Mouse (Mus musculus): ENCODE measurements at regions not wholly inside any gene's neighbourhood (a gene's known extent, or its start where the extent isn't known, plus 50 kb on each side); places are given as distances from the start of the nearest gene placed in this dataset.

DNA sequence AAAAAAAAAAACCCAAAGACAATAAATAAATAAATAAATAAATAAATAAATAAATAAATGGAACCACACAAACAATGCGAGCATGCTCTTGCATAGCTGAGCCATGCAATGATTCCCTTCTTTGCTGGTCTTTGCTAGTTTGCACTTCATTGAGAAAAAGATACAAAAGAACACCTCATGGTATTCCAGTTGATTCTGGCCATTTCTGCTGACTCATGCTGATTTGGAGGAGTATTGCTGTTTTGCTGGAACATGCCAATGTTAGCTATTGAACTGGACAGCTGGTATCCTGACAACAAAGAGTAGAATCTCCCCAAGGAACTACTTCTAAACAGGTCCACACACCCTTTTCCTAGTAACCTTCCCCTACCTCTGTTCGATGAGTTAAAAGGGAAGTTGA, 60.2 kb downstream of the Htr1a start:
- no peak overlapping the region for H3K4me3 ChIP-seq (ENCODE audit: low read depth, low read length)
- no peaks in the 10 kb centered on the region for H3K27me3 ChIP-seq (replicated peaks; ENCODE audit: control insufficient read depth, insufficient read depth, low read length)
- no peak for DNase-seq (ENCODE audit: low spot score)
- no peak overlapping the region for H3K9ac ChIP-seq (ENCODE audit: low read length)
- no peak overlapping the region for H3K4me2 ChIP-seq (ENCODE audit: low read length)
- no peak for ATAC-seq
- 95% methylated on average over 2 of the region's 2 CpGs for WGBS
- no peak overlapping the region for H3K27ac ChIP-seq (ENCODE audit: low read depth, low read length)
- H3K4me1 ChIP-seq (ENCODE audit: control insufficient read depth, insufficient read depth, low read length), result no peaks in the 10 kb centered on the region
- H3K9me3 ChIP-seq (replicated peaks; ENCODE audit: control insufficient read depth, low read length), result no peaks in the 10 kb centered on the region
- no peaks in the 10 kb centered on the region for H3K36me3 ChIP-seq (ENCODE audit: control insufficient read depth, insufficient read depth, low read length)

DNA sequence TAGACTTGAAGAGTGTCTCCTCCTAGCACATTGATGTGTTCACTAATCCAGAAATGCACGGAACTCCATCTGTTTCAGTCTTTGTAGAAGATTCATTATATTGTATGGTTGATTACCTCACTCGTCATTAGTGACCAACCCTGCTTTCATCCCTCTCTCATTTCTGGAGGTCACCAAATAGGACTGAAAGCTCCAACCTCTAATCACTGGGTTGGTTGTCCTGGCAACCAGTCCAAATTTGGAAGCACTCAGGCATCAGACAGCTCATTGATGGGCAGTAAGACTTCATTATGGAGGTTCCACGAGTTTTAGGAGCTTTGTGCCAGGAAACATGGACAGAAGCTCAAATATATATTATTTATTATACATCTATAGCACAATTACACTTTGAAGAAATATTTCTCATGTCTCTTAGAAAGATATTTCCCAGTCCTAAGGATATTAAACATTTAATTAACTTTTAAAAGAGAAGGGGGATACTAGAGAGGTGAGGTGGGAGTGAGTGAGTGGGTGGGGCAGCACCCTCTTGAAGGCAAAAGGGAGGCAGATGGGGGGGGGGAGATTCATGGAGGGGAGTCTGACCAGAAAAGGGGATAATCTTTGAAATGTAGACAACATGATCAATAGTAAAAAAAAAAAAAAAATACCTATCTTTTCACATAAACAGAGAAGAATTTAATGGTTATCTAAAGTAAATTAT, 94.7 kb downstream of the Htr1a start:
- Histone ChIP-seq H3K27me3 (replicated peaks; ENCODE audit: control insufficient read depth, insufficient read depth, low read length) (no peaks in the 10 kb centered on the region), H3K4me1 (ENCODE audit: control insufficient read depth, insufficient read depth, low read length) (no peaks in the 10 kb centered on the region), H3K4me2 (ENCODE audit: low read length) (no peak overlapping the region), H3K9ac (ENCODE audit: low read length) (no peak overlapping the region), H3K36me3 (ENCODE audit: control insufficient read depth, insufficient read depth, low read length) (no peaks in the 10 kb centered on the region), H3K9me3 (replicated peaks; ENCODE audit: control insufficient read depth, low read length) (no peaks in the 10 kb centered on the region), H3K4me3 (ENCODE audit: low read depth, low read length) (no peak overlapping the region), H3K27ac (ENCODE audit: low read depth, low read length) (no peak overlapping the region)
- 4% methylated on average over 3 of the region's 3 CpGs for WGBS
- peak; percentile 81 for DNase-seq (ENCODE audit: low spot score)
- ATAC-seq, result peak; percentile 96

DNA sequence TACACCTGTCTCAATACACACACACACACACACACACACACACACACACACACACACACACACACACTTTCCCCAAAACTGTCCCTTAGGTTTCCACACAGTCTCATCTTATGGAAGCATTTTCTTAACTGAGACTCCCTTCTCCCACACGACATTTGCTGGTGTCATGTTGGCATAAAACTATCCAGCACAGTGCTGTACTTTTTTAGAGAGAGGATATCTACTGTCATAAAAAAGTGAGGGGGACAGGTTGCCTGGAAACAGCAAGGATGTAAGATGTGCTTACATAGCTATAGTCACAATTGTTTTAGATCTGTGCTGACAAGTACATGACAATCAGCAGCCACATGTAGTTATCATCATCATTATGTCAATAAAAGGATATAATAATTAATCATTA, 129.8 kb downstream of the Htr1a start:
- H3K9ac ChIP-seq (ENCODE audit: low read length), result no peak overlapping the region
- H3K27me3 ChIP-seq (replicated peaks; ENCODE audit: control insufficient read depth, insufficient read depth, low read length), result no peaks in the 10 kb centered on the region
- DNase-seq (ENCODE audit: low spot score), result no peak
- H3K9me3 ChIP-seq (replicated peaks; ENCODE audit: control insufficient read depth, low read length), result no peaks in the 10 kb centered on the region
- H3K36me3 ChIP-seq (ENCODE audit: control insufficient read depth, insufficient read depth, low read length), result no peaks in the 10 kb centered on the region
- no peak overlapping the region for H3K4me3 ChIP-seq (ENCODE audit: low read depth, low read length)
- H3K4me2 ChIP-seq (ENCODE audit: low read length), result no peak overlapping the region
- H3K4me1 ChIP-seq (ENCODE audit: control insufficient read depth, insufficient read depth, low read length), result no peaks in the 10 kb centered on the region
- WGBS, result 90% methylated on average over 1 of the region's 1 CpGs
- no peak for ATAC-seq
- no peak overlapping the region for H3K27ac ChIP-seq (ENCODE audit: low read depth, low read length)

DNA sequence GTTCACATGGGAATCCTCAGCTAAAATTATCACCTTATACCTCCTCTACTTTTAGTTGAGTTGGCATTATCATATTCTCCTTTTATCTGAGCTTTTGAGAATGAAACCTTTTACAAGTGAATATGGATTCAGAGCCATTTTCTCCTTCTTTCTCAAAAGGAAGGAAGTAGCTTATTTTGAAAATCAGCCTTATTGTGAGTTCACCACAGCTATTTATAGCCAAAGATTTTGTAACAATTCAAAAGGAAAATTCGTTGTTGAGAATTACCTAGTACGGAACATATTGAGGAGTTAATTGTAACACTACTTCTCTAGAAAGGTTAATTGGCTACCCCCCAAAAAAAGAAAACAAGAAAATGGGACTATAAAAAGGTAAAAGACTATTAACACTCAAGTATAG, 163.0 kb downstream of the Htr1a start:
- Histone ChIP-seq H3K27ac (ENCODE audit: low read depth, low read length) (no peak overlapping the region), H3K9me3 (replicated peaks; ENCODE audit: control insufficient read depth, low read length) (no peaks in the 10 kb centered on the region), H3K36me3 (ENCODE audit: control insufficient read depth, insufficient read depth, low read length) (no peaks in the 10 kb centered on the region), H3K4me3 (ENCODE audit: low read depth, low read length) (no peak overlapping the region), H3K27me3 (replicated peaks; ENCODE audit: control insufficient read depth, insufficient read depth, low read length) (no peaks in the 10 kb centered on the region), H3K9ac (ENCODE audit: low read length) (no peak overlapping the region), H3K4me1 (ENCODE audit: control insufficient read depth, insufficient read depth, low read length) (no peaks in the 10 kb centered on the region), H3K4me2 (ENCODE audit: low read length) (no peak overlapping the region)
- ATAC-seq, result no peak
- no peak for DNase-seq (ENCODE audit: low spot score)
- 79% methylated on average over 2 of the region's 2 CpGs for WGBS

DNA sequence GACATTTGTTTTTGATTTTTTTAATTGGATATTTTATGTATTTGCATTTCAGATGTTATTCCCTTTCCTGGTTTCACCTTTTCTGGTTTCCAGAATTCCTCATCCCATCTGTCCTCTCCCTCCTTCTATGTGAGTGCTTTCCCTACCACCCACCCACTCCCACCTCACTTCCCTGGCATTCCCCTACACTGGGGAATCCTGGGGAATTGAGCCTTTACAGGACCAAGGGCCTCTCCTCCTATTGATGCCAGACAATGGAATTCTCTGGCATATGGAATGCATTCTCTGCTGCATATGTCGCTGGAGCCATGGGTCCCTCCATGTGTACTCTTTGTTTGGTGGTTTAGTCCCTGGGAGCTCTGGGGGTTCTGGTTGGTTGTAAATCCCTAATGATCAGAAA, 175.9 kb downstream of the Htr1a start:
- H3K9ac ChIP-seq (ENCODE audit: low read length), result no peak overlapping the region
- H3K4me3 ChIP-seq (ENCODE audit: low read depth, low read length), result no peak overlapping the region
- no peak for DNase-seq (ENCODE audit: low spot score)
- H3K9me3 ChIP-seq (replicated peaks; ENCODE audit: control insufficient read depth, low read length), result no peaks in the 10 kb centered on the region
- WGBS, result 26% methylated on average over 1 of the region's 1 CpGs
- H3K4me2 ChIP-seq (ENCODE audit: low read length), result no peak overlapping the region
- no peak for ATAC-seq
- no peak overlapping the region for H3K27ac ChIP-seq (ENCODE audit: low read depth, low read length)
- no peaks in the 10 kb centered on the region for H3K27me3 ChIP-seq (replicated peaks; ENCODE audit: control insufficient read depth, insufficient read depth, low read length)
- H3K36me3 ChIP-seq (ENCODE audit: control insufficient read depth, insufficient read depth, low read length), result no peaks in the 10 kb centered on the region
- no peaks in the 10 kb centered on the region for H3K4me1 ChIP-seq (ENCODE audit: control insufficient read depth, insufficient read depth, low read length)

DNA sequence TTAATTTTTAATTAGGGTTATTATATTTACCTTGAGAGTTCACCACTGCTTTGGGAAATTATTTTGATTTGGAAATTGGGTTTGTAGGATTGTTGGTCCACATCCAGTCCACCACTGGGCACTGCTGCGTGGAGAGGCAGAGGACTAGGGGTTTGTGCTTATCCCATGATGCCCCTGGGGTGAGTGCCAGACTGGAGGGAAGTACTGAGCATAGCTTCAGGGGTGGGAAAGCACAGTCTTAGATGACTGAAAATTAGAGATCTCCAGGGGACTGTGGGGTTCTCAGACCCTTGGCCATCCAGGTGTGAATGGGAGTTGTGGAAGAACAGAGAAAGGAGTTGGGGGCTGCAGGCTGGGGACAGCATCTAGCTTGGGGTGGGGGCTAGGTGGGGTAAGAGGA, 177.4 kb downstream of the Htr1a start:
- H3K27me3 ChIP-seq (replicated peaks; ENCODE audit: control insufficient read depth, insufficient read depth, low read length), result no peaks in the 10 kb centered on the region
- H3K27ac ChIP-seq (ENCODE audit: low read depth, low read length), result no peak overlapping the region
- no peak overlapping the region for H3K4me2 ChIP-seq (ENCODE audit: low read length)
- H3K4me3 ChIP-seq (ENCODE audit: low read depth, low read length), result no peak overlapping the region
- 89% methylated on average over 1 of the region's 1 CpGs for WGBS
- H3K9me3 ChIP-seq (replicated peaks; ENCODE audit: control insufficient read depth, low read length), result no peaks in the 10 kb centered on the region
- no peaks in the 10 kb centered on the region for H3K4me1 ChIP-seq (ENCODE audit: control insufficient read depth, insufficient read depth, low read length)
- ATAC-seq (no peak), DNase-seq (ENCODE audit: low spot score) (no peak)
- H3K9ac ChIP-seq (ENCODE audit: low read length), result no peak overlapping the region
- H3K36me3 ChIP-seq (ENCODE audit: control insufficient read depth, insufficient read depth, low read length), result no peaks in the 10 kb centered on the region

DNA sequence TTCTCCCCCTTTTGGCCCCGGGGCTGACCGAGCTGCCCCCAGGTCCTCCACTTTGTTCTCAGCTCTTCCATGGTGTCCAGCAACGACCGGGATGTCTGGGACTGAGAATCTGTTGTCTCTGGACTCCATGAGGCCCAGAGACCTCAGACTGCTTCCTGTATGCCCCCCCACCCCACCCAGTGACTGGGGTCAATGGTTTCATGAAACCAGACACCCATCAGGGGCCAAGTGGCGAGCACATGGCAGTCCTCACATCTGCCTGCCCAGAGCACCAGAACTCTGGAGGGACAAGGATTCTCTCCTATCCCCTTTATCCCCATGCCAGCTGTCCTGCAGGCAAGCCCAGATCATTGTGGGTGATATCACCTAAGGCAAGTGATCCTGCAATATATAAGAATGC, 185.2 kb downstream of the Htr1a start:
- DNase-seq (ENCODE audit: low spot score), result no peak
- H3K4me1 ChIP-seq (ENCODE audit: control insufficient read depth, insufficient read depth, low read length), result no peaks in the 10 kb centered on the region

DNA sequence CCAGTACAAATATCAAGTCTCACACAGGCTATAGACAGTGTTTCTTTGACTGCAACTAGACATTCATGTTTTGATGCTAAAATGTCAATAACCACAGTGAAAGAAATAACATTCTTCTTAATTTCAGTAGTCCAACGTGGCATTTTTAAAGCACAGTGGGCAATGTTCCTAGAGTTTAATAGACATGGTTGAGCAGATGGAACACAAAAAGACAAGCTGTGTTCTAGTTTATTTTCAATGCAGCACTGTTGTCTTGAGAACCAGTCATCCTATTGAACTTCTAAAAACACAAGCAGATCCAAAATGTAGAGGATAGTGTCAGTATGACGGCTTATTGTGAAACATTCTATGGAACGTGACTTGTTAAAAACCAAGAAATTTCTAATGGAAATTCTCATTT, 205.2 kb downstream of the Htr1a start:
- ATAC-seq (no peak), DNase-seq (ENCODE audit: low spot score) (no peak)
- no peak overlapping the region for H3K9ac ChIP-seq (ENCODE audit: low read length)
- H3K9me3 ChIP-seq (replicated peaks; ENCODE audit: control insufficient read depth, low read length), result no peaks in the 10 kb centered on the region
- H3K4me2 ChIP-seq (ENCODE audit: low read length), result no peak overlapping the region
- no peak overlapping the region for H3K4me3 ChIP-seq (ENCODE audit: low read depth, low read length)
- H3K36me3 ChIP-seq (ENCODE audit: control insufficient read depth, insufficient read depth, low read length), result no peaks in the 10 kb centered on the region
- no peak overlapping the region for H3K27ac ChIP-seq (ENCODE audit: low read depth, low read length)
- WGBS, result 74% methylated on average over 3 of the region's 3 CpGs
- H3K27me3 ChIP-seq (replicated peaks; ENCODE audit: control insufficient read depth, insufficient read depth, low read length), result no peaks in the 10 kb centered on the region
- no peaks in the 10 kb centered on the region for H3K4me1 ChIP-seq (ENCODE audit: control insufficient read depth, insufficient read depth, low read length)

More for the DNA sequence above, 185.2 kb downstream of the Htr1a start:
- Histone ChIP-seq H3K9ac (ENCODE audit: low read length) (no peak overlapping the region), H3K36me3 (ENCODE audit: control insufficient read depth, insufficient read depth, low read length) (no peaks in the 10 kb centered on the region), H3K9me3 (replicated peaks; ENCODE audit: control insufficient read depth, low read length) (no peaks in the 10 kb centered on the region), H3K4me2 (ENCODE audit: low read length) (no peak overlapping the region), H3K27ac (ENCODE audit: low read depth, low read length) (no peak overlapping the region), H3K27me3 (replicated peaks; ENCODE audit: control insufficient read depth, insufficient read depth, low read length) (no peaks in the 10 kb centered on the region), H3K4me3 (ENCODE audit: low read depth, low read length) (no peak overlapping the region)
- WGBS, result 90% methylated on average over 5 of the region's 5 CpGs
- ATAC-seq, result no peak
